Mouse (Mus musculus) CH12.LX (cell line): Measurements from ENCODE around the gene Sall4. TPM values are rescaled to one million over a fixed set of nuclear protein-coding genes. Genes with fewer than 3 reads are reported as not detected.
"Not testable (repeated sequence)": the region's sequence is repeated elsewhere in the genome, so short reads cannot be mapped to it uniquely, and the experiment has no call there.

Source experiments
- DNase-seq: peaks from one replicate; pipeline ENCODE4 v3.0.0-alpha.2; 2013; ENCODE audit errors: extremely low read depth
- H3K27ac ChIP-seq: 2 replicates; pipeline ENCODE4 v1.5.1; 2012; ENCODE audit warnings: low read depth, mild to moderate bottlenecking, control low read depth, moderate library complexity; ENCODE audit not compliant: insufficient read depth
- H3K27me3 ChIP-seq: replicated peaks from 2 replicates; pipeline ENCODE3; 2012; ENCODE audit warnings: inconsistent platforms
- H3K36me3 ChIP-seq, 2 experiments: replicated peaks in 1 of 2; 2 replicates each; pipeline versions ENCODE3 to v1.6.1; 2012; ENCODE audit warnings: inconsistent platforms in 1 of 2, low read length in 1 of 2, mild to moderate bottlenecking in 1 of 2, mixed read lengths in 1 of 2, moderate library complexity in 1 of 2; ENCODE audit not compliant: control insufficient read depth in 1 of 2, insufficient read depth in 1 of 2
- H3K4me1 ChIP-seq, 2 experiments: 2 replicates each; pipeline ENCODE4 v1.6.1; 2012; ENCODE audit warnings: inconsistent platforms in 1 of 2, moderate library complexity in 1 of 2; ENCODE audit not compliant: insufficient read depth in 2 of 2, control insufficient read depth in 1 of 2
- H3K4me2 ChIP-seq: 2 replicates; pipeline ENCODE4 v1.6.1; 2012; ENCODE audit warnings: low read depth, mild to moderate bottlenecking, control low read depth; ENCODE audit not compliant: poor library complexity, insufficient read depth, severe bottlenecking
- H3K4me3 ChIP-seq, 3 experiments: fragments of 150-350 bp in 1 of 3; sonication (generic) in 1 of 3; replicated peaks in 1 of 3; 2 replicates each; pipeline versions ENCODE3 to v1.5.1; 2011 to 2012; ENCODE audit warnings: low read depth in 2 of 3, low read length in 2 of 3, mild to moderate bottlenecking in 2 of 3, moderate library complexity in 2 of 3, control low read depth in 1 of 3, improper control_type of control experiment in 1 of 3, inconsistent platforms in 1 of 3, mixed read lengths in 1 of 3; ENCODE audit not compliant: poor library complexity in 1 of 3
- H3K79me2 ChIP-seq: replicated peaks from 2 replicates; pipeline ENCODE4 v1.6.1; 2012; ENCODE audit warnings: mild to moderate bottlenecking, moderate library complexity; ENCODE audit not compliant: control insufficient read depth, poor library complexity, insufficient read depth, severe bottlenecking; ENCODE audit errors: extremely low read depth
- H3K9ac ChIP-seq: 2 replicates; pipeline ENCODE4 v1.6.1; 2012; ENCODE audit warnings: low read depth, mild to moderate bottlenecking, control low read depth, moderate library complexity; ENCODE audit not compliant: insufficient read depth
- H3K9me3 ChIP-seq: replicated peaks from 2 replicates; pipeline ENCODE3; 2012; ENCODE audit warnings: low read length, inconsistent platforms, mixed read lengths
- CHD1 ChIP-seq: IDR thresholded peaks from 2 replicates; pipeline ENCODE4 v1.6.1; 2012; ENCODE audit warnings: low read depth, low read length, improper control_type of control experiment, inconsistent platforms
- CTCF ChIP-seq, 2 experiments: IDR thresholded peaks in 1 of 2; conservative IDR thresholded peaks in 1 of 2; 2 replicates each; pipeline ENCODE4 v1.5.1; 2011 to 2012; ENCODE audit warnings: low read depth in 2 of 2, low read length in 2 of 2, improper control_type of control experiment in 1 of 2, inconsistent platforms in 1 of 2, mild to moderate bottlenecking in 1 of 2, moderate library complexity in 1 of 2
- ETS1 ChIP-seq: conservative IDR thresholded peaks from 2 replicates; pipeline ENCODE4 v1.6.1; 2012; ENCODE audit warnings: low read depth, mild to moderate bottlenecking, inconsistent platforms, low read length, improper control_type of control experiment, moderate library complexity
- GABPA ChIP-seq: IDR thresholded peaks from 2 replicates; pipeline ENCODE4 v1.6.1; 2012; ENCODE audit warnings: low read depth, low read length, improper control_type of control experiment, inconsistent platforms; ENCODE audit not compliant: insufficient replicate concordance
- KAT2A ChIP-seq: IDR thresholded peaks from 2 replicates; pipeline ENCODE4 v1.6.1; 2012; ENCODE audit warnings: low read length, improper control_type of control experiment, inconsistent platforms; ENCODE audit not compliant: insufficient replicate concordance
- MAX ChIP-seq: IDR thresholded peaks from 2 replicates; pipeline ENCODE4 v1.6.1; 2011; ENCODE audit warnings: low read length, improper control_type of control experiment
- MAZ ChIP-seq: IDR thresholded peaks from 2 replicates; pipeline ENCODE4 v1.6.1; 2012; ENCODE audit warnings: low read depth, mild to moderate bottlenecking, inconsistent platforms, low read length, improper control_type of control experiment, moderate library complexity
- MEF2A ChIP-seq: IDR thresholded peaks from 2 replicates; pipeline ENCODE4 v1.6.1; 2014; ENCODE audit warnings: low read depth, mild to moderate bottlenecking, inconsistent platforms, low read length, improper control_type of control experiment, borderline replicate concordance
- MXI1 ChIP-seq: IDR thresholded peaks from 2 replicates; pipeline ENCODE4 v1.6.1; 2011; ENCODE audit warnings: mild to moderate bottlenecking, low read depth, low read length, improper control_type of control experiment
- NRF1 ChIP-seq: IDR thresholded peaks from 2 replicates; pipeline ENCODE4 v1.6.1; 2014; ENCODE audit warnings: low read depth, mild to moderate bottlenecking, inconsistent platforms, low read length, improper control_type of control experiment, moderate library complexity
- PAX5 ChIP-seq: IDR thresholded peaks from 2 replicates; pipeline ENCODE4 v1.6.1; 2012; ENCODE audit warnings: low read length, inconsistent platforms, mixed read lengths
- POLR2AphosphoS2 ChIP-seq: IDR thresholded peaks from 2 replicates; pipeline ENCODE4 v1.6.1; 2011; ENCODE audit warnings: low read depth, low read length, improper control_type of control experiment
- RCOR1 ChIP-seq: conservative IDR thresholded peaks from 2 replicates; pipeline ENCODE4 v1.6.1; 2012; ENCODE audit warnings: low read depth, mild to moderate bottlenecking, inconsistent platforms, low read length, improper control_type of control experiment
- SIN3A ChIP-seq: IDR thresholded peaks from 2 replicates; pipeline ENCODE4 v1.6.1; 2012; ENCODE audit warnings: low read length, improper control_type of control experiment, inconsistent platforms
- SMC3 ChIP-seq: IDR thresholded peaks from 2 replicates; pipeline ENCODE4 v1.6.1; 2011; ENCODE audit warnings: low read depth, low read length, improper control_type of control experiment
- TCF12 ChIP-seq: IDR thresholded peaks from 2 replicates; pipeline ENCODE4 v1.6.1; 2014; ENCODE audit warnings: low read depth, mild to moderate bottlenecking, inconsistent platforms, low read length, improper control_type of control experiment
- UBTF ChIP-seq: IDR thresholded peaks from 2 replicates; pipeline ENCODE4 v1.6.1; 2012; ENCODE audit warnings: low read depth, mild to moderate bottlenecking, inconsistent platforms, low read length, improper control_type of control experiment, moderate library complexity
- ZC3H11A ChIP-seq: IDR thresholded peaks from 2 replicates; pipeline ENCODE4 v1.6.1; 2012; ENCODE audit warnings: low read depth, mild to moderate bottlenecking, inconsistent platforms, low read length, improper control_type of control experiment
- dilution Hi-C: fragments of 300-500 bp; cut with MboI; formaldehyde crosslinking; loops from 2 replicates; pipeline ENCODE4 v1.14.3; 2020; ENCODE audit warnings: low sequenced_read_pairs; ENCODE audit not compliant: extremely low pct_unique_long_range_greater_than_20kb, extremely low pct_ligation_motif_present
- in situ Hi-C: fragments of 300-500 bp; cut with MboI; formaldehyde crosslinking; loops from 3 replicates; pipeline ENCODE4 v1.14.3; 2019; ENCODE audit warnings: low sequenced_read_pairs, low pct_ligation_motif_present, low pct_unique_long_range_greater_than_20kb, mixed read lengths
- polyA plus RNA-seq: library from polyadenylated mRNA; unstranded; fragments of >175 nt; gene quantifications from 2 replicates; pipeline ENCODE4 v1.2.1, GENCODE M21; 2012; ENCODE audit warnings: low read depth; ENCODE audit not compliant: insufficient read length
- total RNA-seq, 2 experiments: library from RNA; depleted of rRNA; stranded (reverse); fragments of 300-350 nt in 1 of 2; fragments of >200 nt in 1 of 2; gene quantifications; 2 replicates each; pipeline ENCODE4 v1.2.3; 2012 to 2014

Sall4 gene
- total and polyA plus RNA-seq, 3 experiments = not detected

DNA sequence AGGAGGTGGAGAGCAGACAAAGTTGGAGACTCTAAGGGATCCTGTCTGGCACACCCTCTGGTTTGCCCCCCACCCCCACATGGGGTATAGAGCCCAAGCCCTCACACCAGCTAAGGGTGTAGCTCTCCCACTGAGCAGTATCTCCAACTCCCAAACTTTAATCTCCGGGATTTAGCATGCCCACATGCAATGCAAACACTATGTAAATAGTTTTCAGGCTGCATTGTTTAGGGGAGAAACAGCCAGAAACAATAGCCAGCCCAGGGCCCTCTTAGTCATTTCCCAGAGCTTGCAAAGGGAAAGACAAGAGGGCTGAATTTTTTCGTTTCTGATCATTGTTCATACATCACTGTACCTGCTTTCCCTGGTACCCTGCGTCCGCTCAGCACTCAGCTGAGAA, 5.8 kb downstream of the Sall4 start:
- dilution Hi-C loops (no loop called here), in situ Hi-C loops (no loop called here)
- H3K27me3 ChIP-seq = peaks cover 34% of the 10 kb centered on the region
- H3K27ac ChIP-seq = no peak overlapping the region
- no peak overlapping the region for H3K4me2 ChIP-seq
- DNase-seq = no peak
- H3K79me2 ChIP-seq = no peaks in the 10 kb centered on the region
- TF ChIP-seq SIN3A (no peak), GABPA (no peak), ZC3H11A (no peak), POLR2AphosphoS2 (no peak), MEF2A (no peak), CHD1 (no peak), KAT2A (no peak), PAX5 (no peak), UBTF (no peak), RCOR1 (no peak), MAX (no peak)
- TF ChIP-seq, all 38 proteins: peak for 0
- Histone ChIP-seq H3K36me3 (no peaks in the 10 kb centered on the region), H3K4me1 (no peaks in the 10 kb centered on the region), H3K4me3 (no peak overlapping the region), H3K9ac (no peak overlapping the region), H3K9me3 (peaks cover 15% of the 10 kb centered on the region)

DNA sequence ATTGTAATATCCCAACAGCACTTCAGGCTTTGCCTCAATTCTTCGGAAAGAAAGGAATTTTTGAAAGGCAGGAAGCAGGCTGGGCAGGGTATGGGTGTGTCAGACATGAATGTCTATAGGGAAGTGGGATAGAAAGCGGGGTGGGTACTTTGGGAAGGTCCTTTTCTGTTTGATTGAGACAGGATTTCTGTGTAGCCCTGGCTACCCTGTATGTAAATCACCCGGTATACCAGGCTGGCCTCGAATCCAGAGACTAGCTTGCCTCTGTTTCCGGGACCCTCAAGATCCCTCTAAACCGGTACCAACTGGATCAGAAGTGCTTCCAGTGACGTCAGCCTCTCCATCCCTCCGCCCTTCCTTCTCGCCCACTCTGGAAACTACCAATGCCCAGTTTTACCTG, 6.6 kb downstream of the Sall4 start:
- in situ Hi-C loops = no loop called here
- no peak for DNase-seq
- dilution Hi-C loops = no loop called here
- Histone ChIP-seq H3K9me3 (peaks cover 8% of the 10 kb centered on the region), H3K4me2 (no peak overlapping the region), H3K79me2 (no peaks in the 10 kb centered on the region), H3K9ac (no peak overlapping the region), H3K27ac (no peak overlapping the region), H3K36me3 (no peaks in the 10 kb centered on the region), H3K4me1 (no peaks in the 10 kb centered on the region), H3K4me3 (no peak overlapping the region), H3K27me3 (peaks cover 33% of the 10 kb centered on the region)
- TF ChIP-seq TCF12 (no peak), POLR2AphosphoS2 (no peak), CTCF (conservative IDR thresholded peaks at IDR 0.05 in 1 of 2, IDR thresholded peaks at IDR 0.05 in 1 of 2; ENCODE audit: low read depth in 2 of 2, low read length in 2 of 2) (no peak), RCOR1 (no peak), MAZ (no peak), ETS1 (no peak), PAX5 (no peak), SMC3 (no peak), NRF1 (no peak), ZC3H11A (no peak), MXI1 (no peak), MAX (no peak), CHD1 (no peak)

DNA sequence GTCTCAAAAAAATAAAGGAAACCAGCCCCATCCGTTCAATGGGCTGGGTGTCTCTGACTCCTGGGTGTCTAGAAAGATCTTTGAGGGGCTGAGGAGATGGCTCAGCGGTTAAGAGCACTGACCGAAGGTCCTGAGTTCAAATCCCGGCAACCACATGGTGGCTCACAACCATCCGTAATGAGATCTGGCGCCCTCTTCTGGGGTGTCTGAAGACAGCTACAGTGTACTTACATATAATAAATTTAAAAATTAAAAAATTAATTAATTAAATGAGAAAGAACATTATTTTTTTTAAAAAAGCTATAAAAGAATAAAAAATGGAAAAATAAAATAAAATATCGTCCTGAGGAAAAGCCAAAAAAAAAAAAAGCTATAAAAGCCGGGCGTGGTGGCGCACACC, 23.3 kb downstream of the Sall4 start:
- DNase-seq, H3K4me2 ChIP-seq, H3K27me3 ChIP-seq, in situ Hi-C loops, H3K4me3 ChIP-seq, H3K9ac ChIP-seq, H3K36me3 ChIP-seq, H3K27ac ChIP-seq, dilution Hi-C loops, H3K4me1 ChIP-seq, H3K79me2 ChIP-seq: not testable (repeated sequence)
- H3K9me3 ChIP-seq = peaks cover 15% of the 10 kb centered on the region
